Mouse (Mus musculus) cerebellum, adult 2 months (tissue): ENCODE measurements around the gene Pex11g.

ENCODE experiments used
- CTCF ChIP-seq: fragments of 200-500 bp; IDR thresholded peaks from 2 replicates; pipeline ENCODE4 v1.5.1; 2011; ENCODE audit warnings: low read depth, mild to moderate bottlenecking, control low read depth, low read length, moderate library complexity, borderline replicate concordance; ENCODE audit not compliant: insufficient read depth
- POLR2A ChIP-seq: fragments of 200-500 bp; IDR thresholded peaks from 2 replicates; pipeline ENCODE4 v1.6.1; 2011; ENCODE audit warnings: low read length, control low read depth, borderline replicate concordance; ENCODE audit not compliant: insufficient read depth

GRCm38 (mm10) chr8:3407417-3407816, 60.1 kb downstream of the Pex11g start:
- no peak for TF ChIP-seq CTCF
- TF ChIP-seq POLR2A = no peak
